Mouse (Mus musculus) embryonic facial prominence, embryonic 13.5 days (tissue): ENCODE data around the gene Chn2. TPM values are rescaled to one million over a fixed set of nuclear protein-coding genes. Genes with fewer than 3 reads are reported as not detected.

Experiments used
- ATAC-seq: fragments of 200-750 bp; cut with Nextera tagmentation; 2 replicates; pipeline ENCODE4 v1.8.0; 2017; ENCODE audit warnings: low read depth; ENCODE audit not compliant: insufficient number of reproducible peaks, insufficient read depth, low FRiP score, low TSS enrichment
- H3K27ac ChIP-seq: fragments of 300-500 bp; sonication (generic); 2 replicates; pipeline ENCODE4 v1.5.1; 2015; ENCODE audit warnings: moderate library complexity, mild to moderate bottlenecking, inconsistent platforms
- H3K27me3 ChIP-seq: fragments of 300-500 bp; sonication (generic); 2 replicates; pipeline ENCODE4 v1.6.1; 2015; ENCODE audit warnings: mild to moderate bottlenecking, inconsistent platforms
- H3K36me3 ChIP-seq: fragments of 300-500 bp; sonication (generic); 2 replicates; pipeline ENCODE4 v1.6.1; 2015; ENCODE audit warnings: mild to moderate bottlenecking, inconsistent platforms
- H3K4me1 ChIP-seq: fragments of 300-500 bp; sonication (generic); 2 replicates; pipeline ENCODE4 v1.6.1; 2015; ENCODE audit warnings: inconsistent platforms
- H3K4me2 ChIP-seq: fragments of 300-500 bp; sonication (generic); 2 replicates; pipeline ENCODE4 v1.6.1; 2015; ENCODE audit warnings: moderate library complexity, mild to moderate bottlenecking, inconsistent platforms
- H3K4me3 ChIP-seq: fragments of 300-500 bp; sonication (generic); 2 replicates; pipeline ENCODE4 v1.5.1; 2015; ENCODE audit warnings: mild to moderate bottlenecking, inconsistent platforms
- H3K9ac ChIP-seq: fragments of 300-500 bp; sonication (generic); 2 replicates; pipeline ENCODE4 v1.6.1; 2015; ENCODE audit warnings: mild to moderate bottlenecking, inconsistent platforms
- H3K9me3 ChIP-seq: fragments of 300-500 bp; sonication (generic); 2 replicates; pipeline ENCODE4 v1.6.1; 2016; ENCODE audit warnings: inconsistent platforms
- WGBS: fragments of 180-500 bp; shearing (Covaris S2); methylation state at CpG from one replicate; pipeline ENCODE4 v1.1.7; 2015; ENCODE audit warnings: mixed read lengths; 5-methylcytosine and 5-hydroxymethylcytosine counted together
- polyA plus RNA-seq: library from polyadenylated mRNA; unstranded; fragments of >200 nt; fragmentation: Nextera tagmentation; extraction: Ambion mirVana; gene quantifications from 2 replicates; pipeline ENCODE4 v1.2.1, GENCODE M21; 2015

Gene Chn2
- polyA plus RNA-seq, 1 experiment from 2014 or later: 9.7 TPM

DNA sequence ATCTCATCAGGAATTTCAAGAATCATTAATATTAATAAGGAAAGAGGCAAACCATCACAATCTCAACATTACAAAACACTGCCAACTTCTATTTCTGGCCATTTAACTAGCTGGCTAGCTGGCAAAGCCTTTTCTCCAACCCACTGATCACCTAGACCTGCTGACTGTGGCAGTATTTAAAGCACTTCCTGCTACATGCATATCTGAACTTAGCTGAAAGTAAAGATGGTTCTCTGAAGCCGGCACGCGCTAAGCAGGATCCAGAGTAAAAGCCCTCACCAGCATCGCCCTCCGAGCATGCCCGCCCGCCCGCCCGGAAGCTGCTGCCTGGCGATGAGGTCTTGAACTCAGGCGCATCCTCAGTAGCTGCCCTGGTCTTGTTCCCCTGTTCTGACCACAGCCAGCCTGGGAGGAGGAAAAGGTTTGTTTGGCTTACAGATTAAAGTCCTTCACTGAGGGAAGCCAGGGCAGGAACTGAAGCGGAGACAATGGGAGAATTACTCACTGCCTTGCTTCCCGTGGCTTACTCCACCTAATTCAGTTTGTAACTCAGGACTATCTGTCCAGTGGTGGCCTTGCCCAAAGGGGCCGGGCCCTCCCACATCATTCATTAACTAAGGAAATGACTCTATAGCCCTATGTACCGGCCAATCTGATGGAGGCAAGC is 18.1 kb upstream of the Chn2 start:
- Histone ChIP-seq H3K27me3 (no peaks in the 10 kb centered on the region; the same call in 1 of the 2 replicates), H3K9ac (no peak overlapping the region), H3K4me2 (no peak overlapping the region), H3K4me3 (no peak overlapping the region), H3K27ac (no peak overlapping the region), H3K4me1 (no peaks in the 10 kb centered on the region), H3K36me3 (no peaks in the 10 kb centered on the region), H3K9me3 (no peaks in the 10 kb centered on the region)
- WGBS: 62% methylated on average over 15 of the region's 15 CpGs
- no peak for ATAC-seq

DNA sequence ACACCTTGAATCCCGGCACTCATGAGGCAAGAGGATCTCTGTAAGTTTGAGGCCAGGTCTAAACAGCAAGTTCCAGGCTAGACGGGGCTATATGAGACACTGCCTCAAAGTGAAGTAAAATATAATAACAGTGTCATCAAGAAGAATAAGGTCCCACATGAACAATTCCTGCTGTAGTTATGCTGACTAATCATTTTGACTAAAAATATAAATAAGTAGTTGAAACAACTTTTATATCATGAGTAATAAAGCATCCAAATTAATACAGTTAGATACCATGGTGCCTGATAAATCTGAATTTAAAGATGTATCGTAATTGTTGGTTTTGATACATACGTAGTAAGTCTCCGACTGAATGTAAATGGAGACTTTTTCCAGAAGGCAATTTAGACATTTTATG is 15.5 kb upstream of the Chn2 start:
- no peak overlapping the region for H3K4me3 ChIP-seq
- no peak overlapping the region for H3K4me2 ChIP-seq
- no peak overlapping the region for H3K27ac ChIP-seq
- ATAC-seq: no peak
- no peaks in the 10 kb centered on the region for H3K4me1 ChIP-seq
- no peaks in the 10 kb centered on the region; the same call in 1 of the 2 replicates for H3K27me3 ChIP-seq
- no peaks in the 10 kb centered on the region for H3K9me3 ChIP-seq
- H3K36me3 ChIP-seq: no peaks in the 10 kb centered on the region
- no peak overlapping the region for H3K9ac ChIP-seq
- WGBS: 91% methylated on average over 5 of the region's 5 CpGs

DNA sequence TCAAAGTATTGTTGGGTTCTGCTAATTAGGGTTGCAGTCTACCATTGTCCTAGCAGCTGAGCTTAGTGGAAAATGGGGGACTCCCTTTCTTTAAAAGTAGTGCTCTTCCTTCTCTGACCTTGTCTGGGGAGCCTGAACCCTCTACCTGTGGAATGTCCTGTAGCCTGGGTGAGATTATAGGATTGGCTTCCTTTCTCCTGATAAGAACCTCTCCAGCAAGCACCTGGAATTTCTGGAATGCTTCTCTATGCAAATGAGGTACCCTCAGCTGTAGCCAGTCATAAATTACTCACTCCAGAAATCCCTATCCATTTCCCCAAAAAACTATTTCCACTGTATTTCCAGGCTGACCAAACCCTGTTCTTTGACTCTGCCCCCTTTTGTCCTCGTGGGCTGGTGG is 10.6 kb upstream of the Chn2 start:
- Histone ChIP-seq H3K9ac (no peak overlapping the region), H3K4me2 (no peak overlapping the region), H3K9me3 (no peaks in the 10 kb centered on the region), H3K4me1 (no peaks in the 10 kb centered on the region; the same call in 1 of the 2 replicates), H3K27me3 (no peaks in the 10 kb centered on the region; the same call in 1 of the 2 replicates), H3K4me3 (no peak overlapping the region), H3K27ac (no peak overlapping the region), H3K36me3 (no peaks in the 10 kb centered on the region)
- ATAC-seq: no peak
- WGBS: 19% methylated on average over 1 of the region's 1 CpGs

DNA sequence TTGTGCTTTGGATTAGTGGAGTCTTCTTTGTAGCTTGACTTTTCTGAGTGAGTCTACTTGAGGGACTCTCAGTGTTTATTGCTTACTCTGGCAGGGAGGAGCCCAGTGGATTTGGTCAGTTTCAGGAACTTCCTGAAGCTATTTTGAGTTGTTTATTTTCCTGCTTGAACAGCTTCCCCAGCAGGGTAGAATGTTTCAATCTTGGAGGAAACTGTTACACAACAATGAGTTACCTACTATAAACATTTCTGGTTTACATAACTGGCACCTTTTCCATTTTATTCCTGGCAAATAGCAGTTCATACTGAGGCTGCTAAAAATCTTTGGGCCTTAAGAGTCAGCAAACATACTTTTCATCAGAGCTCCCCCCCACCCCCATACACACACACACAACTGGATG is 9.0 kb upstream of the Chn2 start:
- Histone ChIP-seq H3K27ac (no peak overlapping the region), H3K36me3 (no peaks in the 10 kb centered on the region), H3K9me3 (no peaks in the 10 kb centered on the region), H3K4me2 (no peak overlapping the region), H3K4me3 (no peak overlapping the region), H3K9ac (no peak overlapping the region), H3K4me1 (peaks cover 10% of the 10 kb centered on the region; the same call in 1 of the 2 replicates), H3K27me3 (no peaks in the 10 kb centered on the region; the same call in 1 of the 2 replicates)
- no peak for ATAC-seq

DNA sequence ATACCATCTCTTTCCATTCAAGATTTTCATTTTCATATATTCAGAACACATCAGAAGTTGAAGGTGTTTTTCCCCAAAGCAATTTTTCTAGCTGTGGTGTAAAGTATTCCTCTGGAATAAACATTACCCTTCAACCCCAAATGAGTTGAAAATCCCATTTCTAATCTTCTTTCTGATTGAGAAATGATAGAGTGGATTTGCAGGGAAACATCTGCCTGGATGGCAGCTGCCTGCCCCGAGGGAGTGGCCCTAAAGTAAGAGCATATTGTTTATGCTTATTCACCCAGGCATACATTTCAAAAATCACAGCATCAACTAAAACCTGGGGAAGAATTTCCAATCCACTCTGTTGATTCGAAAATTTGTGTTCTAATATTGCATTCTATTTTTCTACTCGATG is 8.6 kb upstream of the Chn2 start:
- Histone ChIP-seq H3K27ac (no peak overlapping the region), H3K4me3 (no peak overlapping the region), H3K36me3 (no peaks in the 10 kb centered on the region), H3K4me1 (peaks cover 10% of the 10 kb centered on the region; the same call in 1 of the 2 replicates), H3K4me2 (no peak overlapping the region), H3K27me3 (no peaks in the 10 kb centered on the region; the same call in 1 of the 2 replicates), H3K9me3 (no peaks in the 10 kb centered on the region), H3K9ac (no peak overlapping the region)
- no peak for ATAC-seq
- WGBS: 55% methylated on average over 3 of the region's 3 CpGs

DNA sequence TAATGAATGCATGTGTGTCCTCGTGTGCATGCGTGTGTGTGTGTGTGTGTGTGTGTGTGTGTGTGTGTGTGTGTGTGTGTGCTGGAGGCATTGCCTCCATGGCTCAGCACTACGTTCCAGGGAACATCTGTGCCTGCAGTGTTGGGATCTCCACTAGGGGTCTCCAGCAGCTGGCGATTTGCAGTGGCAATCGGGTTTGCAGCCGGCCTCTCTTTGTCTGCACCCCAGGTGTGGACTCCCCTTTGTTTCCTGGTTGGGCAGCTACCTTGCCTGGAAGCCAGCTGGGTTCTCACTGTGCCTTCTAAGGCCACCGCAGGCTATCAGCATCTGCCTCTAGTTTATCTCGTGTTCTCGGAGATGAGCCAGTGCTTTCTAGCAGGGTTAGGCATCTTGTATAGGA is 4.9 kb upstream of the Chn2 start:
- 1% methylated on average over 9 of the region's 9 CpGs for WGBS
- Histone ChIP-seq H3K9ac (0 out of 2 replicates have a peak overlapping the region, but pooled peaks have one; percentile 17), H3K27me3 (peaks cover 21% of the 10 kb centered on the region), H3K36me3 (no peaks in the 10 kb centered on the region), H3K4me1 (peaks cover 17% of the 10 kb centered on the region), H3K4me3 (peak overlapping the region; percentile 19; the same call in 1 of the 2 replicates), H3K4me2 (peak overlapping the region; percentile 51), H3K27ac (no peak overlapping the region), H3K9me3 (no peaks in the 10 kb centered on the region)
- no peak for ATAC-seq

DNA sequence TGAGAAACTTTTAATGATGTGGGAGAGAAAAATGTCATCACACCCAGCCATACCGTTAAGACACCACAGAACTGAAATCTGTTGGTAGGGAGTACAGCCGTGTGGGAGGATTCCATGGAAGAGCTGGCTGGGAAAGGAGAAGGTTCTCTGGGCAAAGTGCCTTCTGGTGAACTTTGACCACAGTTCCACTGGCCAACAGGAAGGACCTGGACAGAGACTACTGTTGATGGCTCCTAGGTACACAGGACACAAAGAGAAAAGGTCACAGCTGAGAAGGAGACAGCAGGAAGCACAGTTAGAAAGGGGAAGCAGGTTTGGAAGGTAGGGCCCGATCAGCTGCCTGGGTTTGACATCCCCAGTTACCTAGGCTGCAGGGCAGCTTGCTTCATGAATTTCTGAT is 3.8 kb upstream of the Chn2 start:
- Histone ChIP-seq H3K36me3 (no peaks in the 10 kb centered on the region), H3K9me3 (no peaks in the 10 kb centered on the region), H3K4me3 (no peak overlapping the region), H3K27ac (no peak overlapping the region), H3K4me1 (peaks cover 22% of the 10 kb centered on the region), H3K4me2 (no peak overlapping the region), H3K9ac (no peak overlapping the region), H3K27me3 (peaks cover 26% of the 10 kb centered on the region)
- ATAC-seq: no peak
- 86% methylated on average over 3 of the region's 3 CpGs for whole genome bisulfite sequencing

DNA sequence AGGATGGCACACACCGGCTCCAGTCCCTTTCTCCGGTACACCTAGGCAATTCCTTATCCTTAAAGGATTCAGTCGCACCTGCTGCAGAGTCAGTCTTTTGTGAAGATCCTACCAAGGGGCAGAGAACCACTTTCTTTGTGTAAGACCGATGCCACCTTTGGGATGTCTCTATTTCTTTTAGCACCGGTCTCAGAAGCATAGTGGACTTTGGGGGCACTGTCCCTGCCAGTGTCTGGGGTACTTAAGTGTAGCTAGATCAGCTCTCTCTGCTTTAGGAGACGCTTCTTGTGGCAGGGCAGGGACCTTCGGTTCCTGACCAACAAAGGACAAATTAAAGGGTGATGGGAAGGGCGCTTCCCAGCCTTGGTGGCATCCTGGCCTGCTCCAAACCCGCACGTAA is 488 bp upstream of the Chn2 start:
- WGBS: 11% methylated on average over 10 of the region's 10 CpGs
- H3K4me2 ChIP-seq: peak overlapping the region; percentile 96
- no peaks in the 10 kb centered on the region for H3K9me3 ChIP-seq
- no peak overlapping the region for H3K27ac ChIP-seq
- peak overlapping the region; percentile 81 for H3K9ac ChIP-seq
- H3K27me3 ChIP-seq: peaks cover 55% of the 10 kb centered on the region
- H3K4me3 ChIP-seq: peak overlapping the region; percentile 71
- H3K4me1 ChIP-seq: peaks cover 33% of the 10 kb centered on the region
- no peaks in the 10 kb centered on the region for H3K36me3 ChIP-seq
- ATAC-seq: no peak

DNA sequence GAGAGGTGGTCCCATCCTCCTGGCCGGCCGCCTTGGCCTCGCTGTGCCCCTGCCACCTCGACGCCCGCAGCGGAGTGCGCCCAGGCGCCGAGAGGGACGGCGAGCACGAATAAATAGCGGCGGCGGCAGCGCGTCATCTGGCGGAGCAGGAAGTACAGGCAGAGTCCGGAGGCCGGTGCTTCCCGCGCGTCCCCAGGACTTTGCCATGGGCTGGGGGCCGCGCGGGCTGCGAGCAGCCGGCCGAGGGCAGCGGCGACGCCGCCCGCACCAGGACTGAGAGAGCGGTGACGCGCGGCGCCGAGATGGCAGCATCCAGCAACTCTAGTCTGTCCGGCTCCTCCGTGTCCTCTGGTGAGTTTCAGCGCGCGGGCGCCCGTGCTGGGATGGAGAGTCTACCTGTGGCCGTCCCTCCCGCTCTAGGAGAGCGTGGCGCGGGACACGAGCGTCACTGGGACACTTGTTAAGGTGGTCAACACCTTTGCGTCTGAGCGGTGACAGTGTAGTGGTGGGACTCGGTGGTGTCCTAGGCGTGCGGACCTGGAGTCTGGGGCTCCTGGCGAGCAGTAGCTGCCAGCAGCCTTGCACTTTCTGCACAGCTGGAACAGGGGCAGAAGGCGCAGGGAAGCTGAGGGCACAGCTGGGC is 572 bp downstream of the Chn2 start:
- WGBS: under 1% methylated on average over 62 of the region's 62 CpGs
- peak overlapping the region; percentile 55 for H3K27ac ChIP-seq
- peaks cover 55% of the 10 kb centered on the region for H3K27me3 ChIP-seq
- no peaks in the 10 kb centered on the region for H3K36me3 ChIP-seq
- H3K9ac ChIP-seq: peak overlapping the region; percentile 81
- H3K9me3 ChIP-seq: no peaks in the 10 kb centered on the region
- H3K4me1 ChIP-seq: peaks cover 23% of the 10 kb centered on the region
- H3K4me3 ChIP-seq: peak overlapping the region; percentile 71
- peak; percentile 57 for ATAC-seq
- peak overlapping the region; percentile 96 for H3K4me2 ChIP-seq

DNA sequence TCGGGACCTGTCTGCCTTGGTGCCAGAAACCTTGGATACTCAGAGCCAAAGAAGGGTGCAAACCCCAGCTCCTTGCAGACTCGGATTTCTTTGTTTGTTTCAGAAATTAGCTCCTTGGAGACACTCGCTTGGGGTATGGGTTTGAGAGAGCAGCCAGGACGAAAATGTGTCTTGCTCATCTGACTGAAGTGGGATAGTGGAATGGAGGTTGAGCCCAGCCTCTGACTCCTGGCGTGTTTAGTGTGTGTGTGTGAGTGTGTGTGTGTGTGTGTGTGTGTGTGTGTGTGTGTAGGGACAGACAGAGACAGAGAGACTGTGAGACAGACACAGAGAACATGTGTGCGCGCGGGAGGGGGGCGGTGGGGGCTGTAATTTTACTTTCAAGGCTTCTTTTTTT is 1.1 kb downstream of the Chn2 start:
- 0 out of 2 replicates have a peak overlapping the region, but pooled peaks have one; percentile 55 for H3K27ac ChIP-seq
- no peak for ATAC-seq
- H3K9ac ChIP-seq: peak overlapping the region; percentile 81
- H3K4me1 ChIP-seq: peaks cover 23% of the 10 kb centered on the region
- no peaks in the 10 kb centered on the region for H3K36me3 ChIP-seq
- peak overlapping the region; percentile 96 for H3K4me2 ChIP-seq
- H3K27me3 ChIP-seq: peaks cover 55% of the 10 kb centered on the region
- peak overlapping the region; percentile 71 for H3K4me3 ChIP-seq
- WGBS: 11% methylated on average over 9 of the region's 9 CpGs
- H3K9me3 ChIP-seq: no peaks in the 10 kb centered on the region

DNA sequence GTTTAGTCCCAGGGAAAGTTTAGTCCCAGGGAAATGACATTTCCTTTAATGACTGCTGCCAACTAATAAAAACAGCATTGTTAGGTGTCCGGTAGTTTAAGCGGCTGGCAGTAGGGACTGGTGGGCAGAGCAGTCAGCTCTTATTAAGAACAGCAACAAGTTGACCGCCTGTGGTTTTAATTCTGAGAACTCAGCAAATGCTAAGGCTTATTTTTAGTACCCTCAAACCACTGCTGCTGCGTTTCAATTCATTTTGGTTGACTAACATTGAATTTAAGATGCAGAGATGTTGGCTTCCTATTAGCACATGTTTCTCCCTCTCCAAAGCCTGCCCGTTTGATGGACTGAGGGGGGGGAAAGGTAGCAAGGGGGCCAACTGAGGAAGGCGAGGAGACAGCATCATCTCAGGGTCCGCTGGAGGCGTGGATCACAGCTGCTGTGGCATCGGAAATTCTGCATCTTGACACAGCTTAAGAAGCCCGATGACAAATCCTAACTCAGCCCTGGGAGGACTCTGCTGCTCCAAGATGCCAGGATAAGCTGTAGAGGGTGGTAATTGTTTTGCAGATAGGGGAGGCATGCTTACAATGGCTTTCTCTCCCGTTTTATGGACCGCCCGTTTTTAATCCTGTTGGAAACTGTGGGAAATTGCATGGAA is 2.2 kb downstream of the Chn2 start:
- H3K27me3 ChIP-seq: peaks cover 53% of the 10 kb centered on the region
- no peak for ATAC-seq
- WGBS: 29% methylated on average over 13 of the region's 13 CpGs

More for the DNA sequence above, 2.2 kb downstream of the Chn2 start:
- Histone ChIP-seq H3K4me2 (peak overlapping the region; percentile 96; the same call in 1 of the 2 replicates), H3K36me3 (no peaks in the 10 kb centered on the region), H3K27ac (no peak overlapping the region), H3K9me3 (no peaks in the 10 kb centered on the region), H3K9ac (no peak overlapping the region), H3K4me3 (no peak overlapping the region), H3K4me1 (peaks cover 23% of the 10 kb centered on the region)
